Mouse (Mus musculus) regulatory T cell (primary cell): ENCODE data around the gene Tcf21.

ENCODE experiments used
- in situ Hi-C: fragments of 300-600 bp; cut with MboI, MseI; formaldehyde crosslinking; loops from one replicate; pipeline ENCODE4 v1.15.1; 2025; ENCODE audit warnings: high pct_unique_total_duplicates

The Tcf21 gene

DNA sequence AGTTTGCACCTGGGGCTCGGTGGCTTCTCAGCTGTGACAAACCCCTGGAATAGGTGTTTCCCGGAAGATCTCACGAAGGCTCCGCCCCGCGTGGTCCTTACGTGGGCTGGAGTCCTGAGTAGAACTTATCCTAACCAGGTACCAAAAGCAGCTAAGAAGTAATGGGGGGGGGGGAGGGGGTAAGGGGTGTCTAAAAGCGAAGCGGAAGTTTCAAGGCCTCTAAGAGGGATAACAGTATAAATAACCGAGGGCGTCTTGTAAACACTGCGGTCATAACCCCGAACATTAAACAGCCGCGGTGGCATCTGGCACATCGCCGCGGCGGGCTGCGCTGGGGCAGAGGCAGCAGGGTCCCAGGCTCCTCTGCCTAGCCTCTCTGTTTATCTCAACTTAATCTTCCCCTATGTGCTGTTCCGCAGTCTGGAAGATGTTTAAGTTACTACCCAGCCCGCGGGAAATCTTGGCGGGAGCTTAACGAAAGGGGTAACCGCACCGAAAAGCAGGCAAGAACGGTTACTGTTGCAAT is 3.7 kb downstream of the Tcf21 start:
- in situ Hi-C loops, result no loop called here

DNA sequence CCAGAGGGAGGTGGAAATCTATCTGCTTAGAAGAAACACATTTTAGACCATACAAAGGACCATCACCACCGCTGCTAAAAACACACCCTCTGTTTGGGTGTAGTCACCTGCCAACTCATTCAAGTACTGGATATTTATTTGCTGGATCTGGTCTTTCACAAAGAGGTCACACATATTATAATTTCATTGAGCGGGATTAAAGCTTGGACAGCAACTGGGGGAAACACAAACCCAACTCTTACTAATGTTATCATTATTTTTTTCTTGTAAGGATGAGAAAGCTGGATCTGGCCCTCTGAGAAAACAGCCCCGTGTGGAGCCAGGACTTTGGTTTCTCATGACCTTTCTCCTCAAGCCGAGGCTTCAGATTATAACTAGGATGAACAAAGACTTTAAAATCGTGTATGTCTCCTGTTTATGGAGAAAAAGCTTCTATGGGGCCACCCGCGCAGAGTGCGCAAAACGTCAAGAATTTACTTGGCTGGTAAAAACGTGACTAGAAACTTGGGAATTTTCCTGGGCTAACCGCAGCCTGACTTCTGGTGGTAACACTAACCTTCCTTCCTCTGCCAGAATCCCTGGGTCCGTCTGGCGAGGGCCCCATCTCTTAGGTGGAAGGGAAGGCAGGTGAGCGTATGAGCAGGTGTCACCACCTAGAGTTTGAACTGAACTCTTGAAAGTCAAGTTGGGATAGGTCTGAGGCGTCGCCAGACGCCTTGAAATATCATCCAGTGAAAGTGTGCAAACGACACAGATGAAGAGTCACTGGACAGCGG is 4.3 kb downstream of the Tcf21 start:
- in situ Hi-C loops, result no loop called here

DNA sequence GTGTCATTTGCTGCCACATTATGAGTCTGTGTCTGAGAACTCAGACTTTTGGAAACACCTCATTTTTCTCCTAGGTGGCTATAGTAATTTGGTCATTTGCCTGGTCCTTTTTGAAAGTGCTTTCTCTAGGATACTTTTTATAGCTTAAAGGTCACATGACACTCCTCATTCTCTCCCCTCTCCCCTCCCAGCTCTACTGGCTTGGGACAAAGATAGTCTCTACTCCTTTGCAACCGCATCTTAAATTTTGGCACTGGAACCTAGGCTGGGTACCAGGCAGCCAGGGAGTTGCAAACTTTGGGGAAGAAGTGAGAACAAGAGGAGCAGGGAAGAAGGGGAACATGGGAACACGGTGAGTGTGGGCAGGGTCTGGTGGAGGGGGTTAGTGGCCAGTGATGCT is 5.2 kb downstream of the Tcf21 start:
- in situ Hi-C loops, result no loop called here

DNA sequence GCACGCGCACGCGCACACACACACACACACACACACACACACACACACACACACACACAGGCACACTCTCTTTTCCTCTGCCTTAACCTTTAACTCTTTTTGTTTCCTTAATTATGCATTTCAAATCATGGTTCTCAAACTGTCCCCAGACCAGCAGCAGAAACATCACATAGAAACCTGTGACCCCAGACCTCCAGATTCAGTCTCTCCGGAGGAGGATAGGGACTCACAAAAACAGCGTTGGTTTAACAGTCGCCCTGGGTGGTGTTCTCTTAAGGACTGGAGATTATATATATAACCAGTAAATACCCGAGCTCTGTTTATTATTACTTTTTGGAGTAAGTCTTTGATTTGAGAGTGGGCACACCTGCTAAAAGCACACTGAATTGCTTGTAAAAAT is 5.7 kb downstream of the Tcf21 start:
- in situ Hi-C loops, result no loop called here

DNA sequence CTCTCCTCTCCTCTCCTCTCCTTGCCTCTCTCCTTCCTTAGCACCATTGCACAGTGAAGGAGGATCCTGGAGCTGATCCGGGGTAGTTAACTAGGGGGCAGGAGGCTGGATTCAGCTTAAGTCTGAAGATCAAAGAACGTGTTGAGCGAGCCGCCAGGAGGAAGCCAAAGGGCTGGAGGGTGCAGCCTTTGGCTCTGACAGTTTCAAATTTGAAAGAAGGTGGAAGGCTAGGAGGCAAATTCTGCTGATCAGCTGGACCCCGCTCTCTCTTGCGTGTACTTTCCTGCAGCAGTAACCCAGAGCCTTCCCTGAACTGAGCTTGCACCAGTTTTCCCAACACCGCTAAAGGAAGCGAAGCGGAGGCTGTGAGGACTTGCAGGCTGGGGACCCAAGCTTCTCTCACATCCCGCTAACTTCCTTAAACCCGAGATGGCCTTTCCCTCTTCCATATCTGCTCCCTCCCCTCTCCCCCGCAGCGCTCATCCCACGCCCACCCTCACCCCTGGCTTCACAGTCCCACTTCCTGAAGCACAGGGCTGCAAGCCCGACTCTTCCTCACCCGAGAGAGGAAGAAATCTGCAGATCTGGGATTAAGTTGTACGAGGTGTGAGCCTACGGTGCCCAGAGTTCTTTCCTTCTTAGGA is 6.5 kb downstream of the Tcf21 start:
- in situ Hi-C loops, result no loop called here

DNA sequence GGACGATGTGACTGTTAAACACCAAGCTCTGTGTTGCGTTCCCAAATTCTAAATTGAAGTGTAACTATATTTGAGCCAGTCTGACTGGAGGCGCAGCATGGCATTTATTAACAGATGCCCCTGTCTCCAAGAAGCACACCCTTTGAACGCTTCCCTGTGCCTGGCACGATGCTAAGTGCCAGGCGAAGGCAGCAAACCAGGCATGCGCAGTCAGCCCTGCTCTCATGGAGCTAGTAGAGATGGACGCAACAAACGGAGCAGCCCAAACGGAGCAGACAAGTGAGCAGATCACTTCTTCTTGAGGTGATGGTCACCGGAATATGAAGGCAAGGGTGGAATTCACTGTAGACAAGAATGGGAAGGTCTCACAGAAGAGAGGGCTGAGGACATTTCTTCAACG is 8.1 kb downstream of the Tcf21 start:
- in situ Hi-C loops, result no loop called here

DNA sequence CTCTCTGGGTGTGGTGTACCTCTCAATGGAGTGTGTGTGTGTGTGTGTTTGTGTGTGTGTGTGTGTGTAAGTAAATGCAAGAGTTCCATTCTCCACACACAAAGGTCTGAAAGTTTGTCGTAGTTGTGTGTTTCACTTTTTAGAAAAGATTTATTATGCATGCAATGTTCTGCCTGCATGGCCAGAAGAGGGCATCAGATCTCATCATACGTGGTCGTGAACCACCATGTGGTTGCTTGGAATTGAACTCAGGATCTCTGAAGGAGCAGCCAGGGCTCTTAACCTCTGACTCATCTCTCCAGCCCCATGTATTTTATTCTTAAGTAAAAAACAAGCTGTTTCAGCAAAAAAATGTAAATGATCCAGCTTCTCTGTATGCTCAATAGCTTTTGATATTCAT is 37.3 kb downstream of the Tcf21 start:
- in situ Hi-C loops, result loop anchor here (5.0 kb wide), 1 partner anchor 305 kb away; no protein-coding TSS in a partner anchor

DNA sequence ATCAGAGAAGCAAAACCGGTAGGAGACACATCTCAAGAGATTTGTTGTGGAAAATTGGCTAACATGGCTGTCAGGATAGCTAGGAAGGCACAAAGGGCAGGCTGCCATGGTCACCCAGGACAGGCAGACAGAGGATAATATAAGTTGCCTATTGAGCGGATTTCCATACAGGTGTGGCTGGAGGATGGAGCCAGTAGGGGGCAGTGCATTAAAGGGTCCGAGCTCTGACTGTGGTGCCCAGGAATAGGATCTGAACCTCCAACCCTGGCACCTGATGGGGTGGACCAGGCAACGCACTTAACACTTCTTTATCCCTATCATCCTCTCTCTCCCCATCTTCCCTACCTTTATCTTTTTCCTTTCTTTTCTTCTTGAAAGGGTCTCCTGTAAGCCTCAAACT is 38.5 kb downstream of the Tcf21 start:
- in situ Hi-C loops, result loop anchor here (5.0 kb wide), 1 partner anchor 306 kb away; no protein-coding TSS in a partner anchor

DNA sequence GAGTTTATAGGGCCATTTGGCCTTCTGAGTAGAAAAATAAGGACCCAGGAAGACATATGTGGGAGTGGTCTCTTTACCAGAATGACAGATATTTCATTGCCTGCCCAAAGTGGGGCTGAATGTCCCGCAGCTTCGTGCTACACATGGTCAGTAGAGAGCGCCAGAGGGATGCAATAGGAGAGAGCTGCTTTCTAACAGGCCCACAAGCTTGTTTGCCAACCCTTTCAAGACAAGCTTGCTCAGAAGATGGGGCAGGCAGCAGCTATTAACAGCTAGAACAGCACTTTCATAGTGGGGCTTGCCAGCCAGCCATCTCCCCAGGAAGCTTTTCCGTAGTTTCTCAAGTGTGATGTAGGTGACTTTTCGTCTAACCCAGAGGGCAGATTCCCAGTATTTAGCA is 42.0 kb downstream of the Tcf21 start:
- in situ Hi-C loops, result no loop called here

DNA sequence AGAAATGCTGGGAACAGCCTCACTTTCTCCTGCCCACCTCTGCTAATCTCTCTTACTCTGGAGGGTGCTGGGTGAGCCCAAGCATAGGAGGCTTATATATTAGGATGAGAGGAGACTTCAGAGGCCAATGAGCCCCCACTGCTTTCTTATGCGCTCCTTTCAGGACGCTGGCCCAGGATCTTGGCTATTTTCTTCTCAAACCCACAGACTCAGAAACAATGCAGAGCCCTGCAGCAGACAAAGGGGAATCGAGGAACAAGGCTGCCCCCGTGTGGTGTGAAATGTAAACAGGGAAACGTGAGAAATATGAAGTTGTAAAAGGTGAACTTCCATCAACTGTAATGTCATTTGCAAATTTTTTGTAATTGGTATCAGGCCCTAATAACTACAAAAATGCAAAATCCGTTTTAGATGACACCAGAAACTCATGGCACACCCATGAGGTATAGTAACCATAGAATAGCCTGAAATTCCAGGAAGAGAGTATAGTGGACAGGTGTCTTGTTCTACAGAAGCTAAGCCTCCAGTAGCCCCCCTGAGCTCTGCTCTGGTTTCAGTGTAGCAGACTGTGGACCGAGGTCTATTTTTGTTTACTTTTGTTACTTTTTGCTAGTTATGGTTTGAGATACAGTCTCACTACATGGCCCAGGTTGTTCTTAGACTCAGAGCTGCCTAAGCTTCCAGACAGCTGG is 43.8 kb downstream of the Tcf21 start:
- in situ Hi-C loops, result no loop called here

DNA sequence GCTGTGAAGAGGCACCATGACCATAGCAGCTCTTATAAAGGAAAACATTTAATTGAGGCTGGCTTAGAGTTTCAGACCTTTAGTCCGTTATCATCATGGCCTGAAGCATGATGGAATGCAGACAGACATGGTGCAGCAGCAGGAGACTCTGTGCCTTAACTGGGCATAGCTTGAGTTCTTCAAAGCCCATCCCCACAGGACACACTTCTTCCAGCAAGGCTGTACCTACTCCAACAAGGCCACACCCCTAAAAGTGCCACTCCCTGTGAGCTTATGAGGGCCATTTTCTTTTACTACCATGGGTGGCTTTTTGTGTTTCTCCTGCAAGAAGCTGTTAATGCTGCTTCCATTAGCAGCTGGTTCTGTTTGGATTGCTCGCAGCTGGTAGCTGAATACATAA is 44.5 kb downstream of the Tcf21 start:
- in situ Hi-C loops, result no loop called here

DNA sequence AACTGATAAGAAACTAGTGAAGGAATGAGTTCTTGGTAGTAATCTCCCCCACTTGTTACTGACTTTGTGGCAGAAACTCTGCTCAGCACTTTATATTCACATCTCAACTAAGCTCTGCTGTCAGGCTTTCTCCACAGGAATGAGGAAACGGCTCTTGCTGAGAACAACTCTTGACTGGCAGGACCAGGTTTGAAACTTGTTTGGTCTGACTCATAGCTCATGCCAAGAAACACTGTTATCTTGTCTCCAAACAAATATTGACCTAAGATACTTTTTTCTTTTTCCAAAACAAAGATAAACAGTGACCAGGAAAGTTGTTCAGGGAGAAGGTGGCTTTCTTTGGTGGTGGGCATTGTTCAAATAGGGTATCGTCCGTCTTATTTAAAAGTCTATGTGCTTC is 45.3 kb downstream of the Tcf21 start:
- in situ Hi-C loops, result no loop called here
